Mouse (Mus musculus): ENCODE results near the gene Sppl2c. TPM values are rescaled to one million over a fixed set of nuclear protein-coding genes. Genes with fewer than 3 reads are reported as not detected.

Gene Sppl2c
- polyA plus RNA-seq, 1 experiment from 2014 or later: not detected

DNA sequence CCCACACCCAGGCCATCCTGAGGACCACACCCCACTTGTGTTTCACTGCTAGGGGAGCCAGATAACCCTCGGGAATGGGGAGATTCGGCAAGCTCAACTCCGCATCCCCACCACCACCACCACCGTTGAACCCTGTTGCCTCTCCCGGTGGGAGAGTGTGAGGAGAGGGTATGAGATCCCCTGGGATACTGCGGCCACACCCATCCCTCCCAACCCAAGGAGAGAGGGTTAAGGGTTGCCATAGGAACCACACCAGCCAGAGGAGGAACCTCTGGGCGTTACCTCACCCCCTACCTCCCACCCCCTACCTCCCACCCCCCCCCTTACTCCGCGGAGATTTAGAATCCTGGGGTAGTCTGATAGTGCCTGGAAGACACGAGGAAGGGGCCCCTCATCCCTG, 47.0 kb downstream of the Sppl2c start:
- peaks cover 2 to 12% of the 10 kb centered on the region in 2 experiments; a peak in 3 of 4 replicates for H3K4me1 ChIP-seq (ENCODE audit: control insufficient read depth in 2 of 2, insufficient read depth in 2 of 2, low read length in 2 of 2)
- WGBS: under 1% methylated on average over 10 of the region's 10 CpGs
- H3K9me3 ChIP-seq (ENCODE audit: control insufficient read depth, low read length): no peaks in the 10 kb centered on the region
- 0 out of 4 replicates have a peak overlapping the region, but pooled peaks of 1 of the 2 experiments have one; percentile 72 for H3K4me3 ChIP-seq (ENCODE audit: control insufficient read depth in 1 of 2, insufficient read depth in 1 of 2, low read depth in 1 of 2, low read length in 2 of 2)
- H3K27ac ChIP-seq (replicated peaks in 1 of 2; ENCODE audit: control insufficient read depth in 1 of 2, insufficient read depth in 1 of 2, low read depth in 2 of 2, low read length in 2 of 2): no peak overlapping the region
- H3K9ac ChIP-seq (ENCODE audit: low read length): no peak overlapping the region
- no peak for ATAC-seq (ENCODE audit: insufficient number of reproducible peaks, insufficient read depth, low FRiP score, low read depth)
- H3K36me3 ChIP-seq (ENCODE audit: control insufficient read depth, insufficient read depth, low read length): no peaks in the 10 kb centered on the region
- H3K4me2 ChIP-seq (ENCODE audit: low read length): peak overlapping the region; percentile 93; the same call in 1 of the 2 replicates
- peaks cover 56% of the 10 kb centered on the region for H3K27me3 ChIP-seq (ENCODE audit: control insufficient read depth, insufficient read depth, low read length)

- WGBS: 5% methylated on average over 30 of the region's 30 CpGs
- Histone ChIP-seq H3K4me2 (ENCODE audit: low read length) (peak overlapping the region; percentile 21; the same call in 1 of the 2 replicates), H3K9ac (ENCODE audit: low read length) (no peak overlapping the region), H3K36me3 (ENCODE audit: control insufficient read depth, insufficient read depth, low read length) (no peaks in the 10 kb centered on the region), H3K9me3 (ENCODE audit: control insufficient read depth, low read length) (no peaks in the 10 kb centered on the region), H3K27me3 (ENCODE audit: control insufficient read depth, insufficient read depth, low read length) (peaks cover 56% of the 10 kb centered on the region), H3K27ac (replicated peaks in 1 of 2; ENCODE audit: control insufficient read depth in 1 of 2, insufficient read depth in 1 of 2, low read depth in 2 of 2, low read length in 2 of 2) (no peak overlapping the region), H3K4me1 (ENCODE audit: control insufficient read depth in 2 of 2, insufficient read depth in 2 of 2, low read length in 2 of 2) (peaks cover 2 to 12% of the 10 kb centered on the region in 2 experiments; a peak in 3 of 4 replicates), H3K4me3 (ENCODE audit: control insufficient read depth in 1 of 2, insufficient read depth in 1 of 2, low read depth in 1 of 2, low read length in 2 of 2) (peak overlapping the region in 1 of 2 experiments; percentile 9; a peak in 1 of 4 replicates)
- ATAC-seq (ENCODE audit: insufficient number of reproducible peaks, insufficient read depth, low FRiP score, low read depth): no peak
Measured at GRCm38 (mm10) chr11:104233574-104234206, 47.6 kb downstream of the Sppl2c start.

DNA sequence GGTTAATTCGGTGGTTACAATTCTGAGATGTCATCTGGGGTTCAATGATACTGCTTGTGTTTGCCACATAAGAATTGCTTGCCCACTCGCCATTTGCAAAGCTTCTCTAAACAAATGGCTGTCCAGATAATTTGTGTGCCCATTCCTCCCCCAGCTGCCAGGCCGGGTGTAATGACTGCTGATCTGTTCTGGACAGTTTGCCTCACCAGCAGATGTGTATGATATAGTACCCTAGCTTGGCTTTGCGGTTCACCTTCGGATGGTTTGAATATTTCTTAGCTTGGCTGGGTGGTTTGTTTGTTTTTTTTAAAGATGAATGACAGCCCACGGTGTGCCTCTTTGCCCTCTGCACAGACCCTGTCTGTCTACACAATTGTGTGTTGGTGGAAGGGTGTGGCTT, 48.6 kb downstream of the Sppl2c start:
- Histone ChIP-seq H3K27ac (replicated peaks in 1 of 2; ENCODE audit: control insufficient read depth in 1 of 2, insufficient read depth in 1 of 2, low read depth in 2 of 2, low read length in 2 of 2) (no peak overlapping the region), H3K4me3 (ENCODE audit: control insufficient read depth in 1 of 2, insufficient read depth in 1 of 2, low read depth in 1 of 2, low read length in 2 of 2) (no peak overlapping the region), H3K4me2 (ENCODE audit: low read length) (no peak overlapping the region), H3K9me3 (ENCODE audit: control insufficient read depth, low read length) (no peaks in the 10 kb centered on the region), H3K27me3 (ENCODE audit: control insufficient read depth, insufficient read depth, low read length) (peaks cover 56% of the 10 kb centered on the region), H3K9ac (ENCODE audit: low read length) (no peak overlapping the region), H3K36me3 (ENCODE audit: control insufficient read depth, insufficient read depth, low read length) (no peaks in the 10 kb centered on the region), H3K4me1 (ENCODE audit: control insufficient read depth in 2 of 2, insufficient read depth in 2 of 2, low read length in 2 of 2) (peaks cover 2 to 12% of the 10 kb centered on the region in 2 experiments; a peak in 3 of 4 replicates)
- ATAC-seq (ENCODE audit: insufficient number of reproducible peaks, insufficient read depth, low FRiP score, low read depth): no peak
- WGBS: 49% methylated on average over 6 of the region's 6 CpGs

DNA sequence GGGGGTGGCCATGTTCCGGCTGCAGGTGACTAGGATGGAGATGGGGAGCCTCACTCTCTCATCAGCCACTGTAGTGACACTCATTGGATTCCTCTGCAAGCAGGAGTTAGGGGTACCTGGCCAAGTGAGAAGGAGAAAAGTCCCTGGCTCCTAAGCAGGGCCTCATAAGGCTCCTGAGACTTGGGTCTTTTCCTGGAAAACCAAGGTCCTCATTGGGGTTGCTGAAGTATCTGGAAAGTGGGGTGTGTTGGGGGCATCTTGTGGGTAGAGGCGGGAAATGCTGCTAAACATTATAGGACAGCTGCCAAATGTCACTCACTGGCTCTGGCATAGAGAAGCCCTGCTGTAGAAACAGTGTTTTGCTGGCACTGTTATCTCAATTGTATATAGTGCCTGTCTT, 49.8 kb downstream of the Sppl2c start:
- Histone ChIP-seq H3K9me3 (ENCODE audit: control insufficient read depth, low read length) (no peaks in the 10 kb centered on the region), H3K4me2 (ENCODE audit: low read length) (no peak overlapping the region), H3K9ac (ENCODE audit: low read length) (no peak overlapping the region), H3K27me3 (ENCODE audit: control insufficient read depth, insufficient read depth, low read length) (peaks cover 51% of the 10 kb centered on the region), H3K4me1 (ENCODE audit: control insufficient read depth in 2 of 2, insufficient read depth in 2 of 2, low read length in 2 of 2) (peaks cover 0 to 12% of the 10 kb centered on the region in 2 experiments; a peak in 3 of 4 replicates), H3K4me3 (ENCODE audit: control insufficient read depth in 1 of 2, insufficient read depth in 1 of 2, low read depth in 1 of 2, low read length in 2 of 2) (no peak overlapping the region), H3K36me3 (ENCODE audit: control insufficient read depth, insufficient read depth, low read length) (no peaks in the 10 kb centered on the region), H3K27ac (replicated peaks in 1 of 2; ENCODE audit: control insufficient read depth in 1 of 2, insufficient read depth in 1 of 2, low read depth in 2 of 2, low read length in 2 of 2) (no peak overlapping the region)
- 62% methylated on average over 2 of the region's 2 CpGs for WGBS
- no peak for ATAC-seq (ENCODE audit: insufficient number of reproducible peaks, insufficient read depth, low FRiP score, low read depth)

DNA sequence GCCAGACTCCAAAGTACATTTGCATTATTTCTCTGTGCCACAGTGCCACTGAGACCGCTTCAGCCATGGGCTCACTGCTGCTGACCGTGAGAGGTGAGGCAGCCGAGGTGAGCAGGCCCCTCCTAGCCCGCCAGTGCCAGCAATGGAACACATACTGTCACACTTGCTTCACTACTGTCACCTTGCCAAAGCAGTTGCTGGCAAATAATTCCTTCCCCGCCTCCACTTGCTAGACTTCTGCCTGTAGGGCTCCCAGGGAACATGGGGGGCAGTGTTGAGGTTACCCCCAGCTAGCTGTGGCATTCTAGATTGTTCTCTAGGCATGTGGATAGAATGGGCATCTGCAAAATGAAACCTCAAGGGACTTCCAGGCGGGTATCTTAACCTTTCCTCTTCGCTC, 51.1 kb downstream of the Sppl2c start:
- ATAC-seq (ENCODE audit: insufficient number of reproducible peaks, insufficient read depth, low FRiP score, low read depth): no peak
- no peak overlapping the region for H3K4me3 ChIP-seq (ENCODE audit: control insufficient read depth in 1 of 2, insufficient read depth in 1 of 2, low read depth in 1 of 2, low read length in 2 of 2)
- H3K27ac ChIP-seq (replicated peaks in 1 of 2; ENCODE audit: control insufficient read depth in 1 of 2, insufficient read depth in 1 of 2, low read depth in 2 of 2, low read length in 2 of 2): no peak overlapping the region
- peaks cover 0 to 6% of the 10 kb centered on the region in 2 experiments; a peak in 3 of 4 replicates for H3K4me1 ChIP-seq (ENCODE audit: control insufficient read depth in 2 of 2, insufficient read depth in 2 of 2, low read length in 2 of 2)
- no peak overlapping the region for H3K9ac ChIP-seq (ENCODE audit: low read length)
- H3K36me3 ChIP-seq (ENCODE audit: control insufficient read depth, insufficient read depth, low read length): no peaks in the 10 kb centered on the region
- WGBS: 56% methylated on average over 7 of the region's 7 CpGs
- no peaks in the 10 kb centered on the region for H3K9me3 ChIP-seq (ENCODE audit: control insufficient read depth, low read length)
- H3K4me2 ChIP-seq (ENCODE audit: low read length): no peak overlapping the region
- H3K27me3 ChIP-seq (ENCODE audit: control insufficient read depth, insufficient read depth, low read length): peaks cover 43% of the 10 kb centered on the region

DNA sequence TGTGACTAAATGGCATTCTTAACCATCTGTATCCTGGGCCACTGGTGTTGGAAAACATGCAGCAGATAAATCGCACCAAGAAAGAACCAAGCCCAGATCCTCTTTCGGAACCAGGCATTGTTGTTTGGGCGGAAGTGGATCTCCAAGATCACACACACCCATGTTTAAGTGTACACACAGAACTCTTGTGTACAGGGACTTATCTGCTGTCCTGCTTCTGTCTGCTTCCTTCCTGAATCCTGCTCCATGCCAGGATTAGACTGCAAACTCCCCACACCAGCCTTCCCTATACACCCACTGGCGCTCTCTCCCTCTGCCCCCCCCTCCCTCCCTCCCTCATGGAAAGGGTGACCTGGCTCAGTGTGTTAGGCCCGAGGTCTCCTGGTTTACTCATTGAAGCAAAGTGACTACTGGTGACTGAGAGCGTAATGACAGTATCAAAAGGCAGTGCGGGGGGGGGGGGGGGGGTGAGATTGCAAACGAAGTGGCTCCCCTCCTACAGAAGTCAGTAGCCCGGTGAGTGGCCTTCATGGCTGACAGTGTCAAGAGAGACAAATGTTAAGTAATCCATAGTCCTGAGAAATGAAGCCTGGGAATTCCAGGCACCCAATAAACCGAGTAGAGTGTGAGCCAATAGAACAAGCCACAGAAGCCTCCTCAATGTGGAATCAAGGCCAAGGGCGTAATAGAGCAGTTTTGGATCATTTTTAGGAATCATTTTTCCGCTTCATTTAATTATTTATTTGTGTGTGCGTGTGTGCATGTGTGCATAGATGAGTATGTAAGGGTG, 52.0 kb downstream of the Sppl2c start:
- Histone ChIP-seq H3K9ac (ENCODE audit: low read length) (no peak overlapping the region), H3K4me2 (ENCODE audit: low read length) (no peak overlapping the region), H3K27me3 (ENCODE audit: control insufficient read depth, insufficient read depth, low read length) (peaks cover 34% of the 10 kb centered on the region), H3K36me3 (ENCODE audit: control insufficient read depth, insufficient read depth, low read length) (no peaks in the 10 kb centered on the region), H3K9me3 (ENCODE audit: control insufficient read depth, low read length) (no peaks in the 10 kb centered on the region), H3K4me1 (ENCODE audit: control insufficient read depth in 2 of 2, insufficient read depth in 2 of 2, low read length in 2 of 2) (peaks cover 0 to 4% of the 10 kb centered on the region in 2 experiments; a peak in 1 of 4 replicates), H3K27ac (replicated peaks in 1 of 2; ENCODE audit: control insufficient read depth in 1 of 2, insufficient read depth in 1 of 2, low read depth in 2 of 2, low read length in 2 of 2) (no peak overlapping the region), H3K4me3 (ENCODE audit: control insufficient read depth in 1 of 2, insufficient read depth in 1 of 2, low read depth in 1 of 2, low read length in 2 of 2) (no peak overlapping the region)
- no peak for ATAC-seq (ENCODE audit: insufficient number of reproducible peaks, insufficient read depth, low FRiP score, low read depth)
- WGBS: 51% methylated on average over 13 of the region's 13 CpGs

Data from heart, embryonic 14.5 days (tissue).